Mouse (Mus musculus): ENCODE measurements at regions not wholly inside any gene's neighbourhood (a gene's known extent, or its start where the extent isn't known, plus 50 kb on each side); places are given as distances from the start of the nearest gene placed in this dataset.

GRCm38 (mm10) chr2:21037181-21037580, 68.5 kb upstream of the Arhgap21 start:
- H3K9ac ChIP-seq: no peak overlapping the region
- ATAC-seq (ENCODE audit: low FRiP score, low read depth): no peak
- no peak overlapping the region for H3K27ac ChIP-seq
- no peak overlapping the region for H3K4me3 ChIP-seq
- no peaks in the 10 kb centered on the region for H3K27me3 ChIP-seq (replicated peaks)
- 76% methylated on average over 8 of the region's 8 CpGs for WGBS
- no peak overlapping the region for H3K4me2 ChIP-seq (replicated peaks)
- no peaks in the 10 kb centered on the region for H3K4me1 ChIP-seq
- H3K9me3 ChIP-seq: no peaks in the 10 kb centered on the region
- no peaks in the 10 kb centered on the region for H3K36me3 ChIP-seq

- no peaks in the 10 kb centered on the region for H3K27me3 ChIP-seq (replicated peaks)
- ATAC-seq (ENCODE audit: low FRiP score, low read depth): no peak
- 81% methylated on average over 5 of the region's 5 CpGs for WGBS
- H3K9me3 ChIP-seq: no peaks in the 10 kb centered on the region
- no peak overlapping the region for H3K4me3 ChIP-seq
- no peaks in the 10 kb centered on the region for H3K4me1 ChIP-seq
- H3K36me3 ChIP-seq: no peaks in the 10 kb centered on the region
- H3K27ac ChIP-seq: no peak overlapping the region
- no peak overlapping the region for H3K4me2 ChIP-seq (replicated peaks)
- H3K9ac ChIP-seq: no peak overlapping the region
Measured at GRCm38 (mm10) chr2:21035884-21036648, 67.4 kb upstream of the Arhgap21 start.

- Histone ChIP-seq H3K4me2 (replicated peaks) (0 out of 2 replicates have a peak overlapping the region, but pooled peaks have one; percentile 2), H3K27me3 (replicated peaks) (no peaks in the 10 kb centered on the region), H3K4me3 (no peak overlapping the region), H3K27ac (no peak overlapping the region), H3K36me3 (no peaks in the 10 kb centered on the region), H3K9ac (no peak overlapping the region), H3K4me1 (no peaks in the 10 kb centered on the region), H3K9me3 (no peaks in the 10 kb centered on the region)
- ATAC-seq (ENCODE audit: low FRiP score, low read depth): no peak
- WGBS: 46% methylated on average over 8 of the region's 8 CpGs
Measured at GRCm38 (mm10) chr2:21034651-21035050, 66.0 kb upstream of the Arhgap21 start.

- Histone ChIP-seq H3K27me3 (replicated peaks) (no peaks in the 10 kb centered on the region), H3K9me3 (no peaks in the 10 kb centered on the region), H3K4me3 (no peak overlapping the region), H3K4me1 (no peaks in the 10 kb centered on the region), H3K36me3 (no peaks in the 10 kb centered on the region), H3K9ac (no peak overlapping the region), H3K4me2 (replicated peaks) (no peak overlapping the region), H3K27ac (no peak overlapping the region)
- 52% methylated on average over 4 of the region's 4 CpGs for WGBS
- no peak for ATAC-seq (ENCODE audit: low FRiP score, low read depth)
Measured at GRCm38 (mm10) chr2:21030650-21031049, 62.0 kb upstream of the Arhgap21 start.

GRCm38 (mm10) chr2:21029391-21030010, 60.8 kb upstream of the Arhgap21 start:
- Histone ChIP-seq H3K27ac (no peak overlapping the region), H3K36me3 (no peaks in the 10 kb centered on the region), H3K4me3 (no peak overlapping the region), H3K27me3 (replicated peaks) (no peaks in the 10 kb centered on the region), H3K4me1 (no peaks in the 10 kb centered on the region), H3K9me3 (no peaks in the 10 kb centered on the region), H3K9ac (no peak overlapping the region), H3K4me2 (replicated peaks) (no peak overlapping the region)
- WGBS: 81% methylated on average over 5 of the region's 5 CpGs
- no peak for ATAC-seq (ENCODE audit: low FRiP score, low read depth)

- Histone ChIP-seq H3K27ac (no peak overlapping the region), H3K9me3 (no peaks in the 10 kb centered on the region), H3K27me3 (replicated peaks) (no peaks in the 10 kb centered on the region), H3K4me1 (no peaks in the 10 kb centered on the region), H3K9ac (no peak overlapping the region), H3K36me3 (no peaks in the 10 kb centered on the region), H3K4me3 (no peak overlapping the region), H3K4me2 (replicated peaks) (no peak overlapping the region)
- no peak for ATAC-seq (ENCODE audit: low FRiP score, low read depth)
- 39% methylated on average over 2 of the region's 2 CpGs for WGBS
Measured at GRCm38 (mm10) chr2:21028605-21029004, 59.9 kb upstream of the Arhgap21 start.

- Histone ChIP-seq H3K4me3 (no peak overlapping the region), H3K4me1 (no peaks in the 10 kb centered on the region), H3K4me2 (replicated peaks) (no peak overlapping the region), H3K9me3 (no peaks in the 10 kb centered on the region), H3K27ac (no peak overlapping the region), H3K9ac (no peak overlapping the region), H3K36me3 (no peaks in the 10 kb centered on the region), H3K27me3 (replicated peaks) (no peaks in the 10 kb centered on the region)
- 83% methylated on average over 1 of the region's 1 CpGs for WGBS
- ATAC-seq (ENCODE audit: low FRiP score, low read depth): no peak
Measured at GRCm38 (mm10) chr2:21018535-21018934, 49.9 kb upstream of the Arhgap21 start.

Measured in neural tube, embryonic 12.5 days (tissue).